Mouse (Mus musculus): Measurements from ENCODE around the gene Per2.

Gene Per2

DNA sequence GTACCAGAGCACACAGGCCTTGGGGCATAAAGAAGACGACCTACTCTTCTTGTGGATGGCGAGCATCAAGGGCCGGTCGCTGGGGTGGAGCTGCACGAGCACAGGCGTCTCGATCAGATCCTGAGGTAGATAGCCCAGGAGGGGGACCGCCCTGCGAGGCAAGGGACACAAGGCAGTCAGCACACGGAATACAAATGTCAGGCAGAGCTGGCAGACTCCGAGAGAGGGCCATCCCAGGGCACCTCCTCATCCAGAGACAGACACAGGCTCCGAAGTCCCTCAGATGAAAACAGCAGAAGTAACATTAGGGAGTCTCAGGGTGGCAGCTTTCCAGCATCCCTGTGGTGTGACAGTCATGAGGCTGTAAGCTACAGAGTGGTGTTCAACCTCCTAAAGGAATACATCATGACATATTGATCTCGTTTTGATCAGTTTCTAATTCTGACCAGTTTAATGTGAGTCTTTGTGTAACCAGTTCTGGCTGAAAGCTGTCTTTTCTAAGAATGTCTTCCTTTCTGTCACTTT is 23.5 kb downstream of the Per2 start:
- DNase-seq (ENCODE audit: low spot score in 2 of 2) = no peak

- no peak for DNase-seq (ENCODE audit: low spot score in 2 of 2)
Measured at GRCm38 (mm10) chr1:91434905-91435304, 24.2 kb downstream of the Per2 start.

DNA sequence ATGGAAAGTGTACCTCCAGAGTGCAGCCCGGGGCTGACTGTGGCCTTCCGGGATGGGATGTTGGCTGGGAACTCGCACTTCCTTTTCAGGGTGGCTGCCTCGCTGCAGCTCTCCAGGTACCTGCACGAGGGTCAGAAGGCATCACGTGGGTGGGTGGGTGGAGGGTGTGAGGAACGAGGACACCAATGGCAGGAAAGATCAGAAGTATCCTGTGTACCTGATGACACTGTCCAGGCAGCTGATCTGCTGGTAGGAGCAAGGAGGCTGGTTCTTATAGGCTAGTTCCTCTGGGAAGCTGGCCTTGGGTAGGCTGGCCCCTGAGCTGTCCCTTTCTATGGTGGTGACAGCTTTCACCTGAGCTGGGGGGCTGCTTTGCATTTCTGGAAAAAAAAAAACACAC is 28.4 kb downstream of the Per2 start:
- DNase-seq (ENCODE audit: low spot score in 2 of 2) = no peak

GRCm38 (mm10) chr1:91429212-91429611 is 29.9 kb downstream of the Per2 start:
- no peak for DNase-seq (ENCODE audit: low spot score in 2 of 2)

- DNase-seq (ENCODE audit: low spot score in 2 of 2) = peak; percentile 58 to 84
Measured at GRCm38 (mm10) chr1:91428614-91429013, 30.5 kb downstream of the Per2 start.

DNA sequence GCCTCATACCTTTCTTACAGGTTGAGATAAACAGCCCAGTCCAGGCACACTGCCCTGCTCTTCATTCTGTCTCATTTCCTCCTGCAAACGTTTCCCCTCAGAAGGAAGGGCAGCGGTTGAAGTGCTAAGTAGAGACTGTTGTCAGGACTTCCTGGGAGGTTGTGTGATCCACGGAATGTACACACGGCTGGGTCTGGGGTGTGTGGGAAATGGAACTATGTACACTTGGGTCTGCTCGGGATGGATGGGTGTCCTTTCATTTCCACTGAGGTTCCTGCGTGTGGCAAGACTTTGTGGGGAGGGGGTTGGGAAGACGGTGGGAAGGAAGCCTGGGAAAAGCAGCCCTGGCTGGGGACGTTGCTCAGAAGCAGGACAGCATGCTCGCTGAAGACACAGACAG is 32.7 kb downstream of the Per2 start:
- no peak for DNase-seq (ENCODE audit: low spot score in 2 of 2)

DNA sequence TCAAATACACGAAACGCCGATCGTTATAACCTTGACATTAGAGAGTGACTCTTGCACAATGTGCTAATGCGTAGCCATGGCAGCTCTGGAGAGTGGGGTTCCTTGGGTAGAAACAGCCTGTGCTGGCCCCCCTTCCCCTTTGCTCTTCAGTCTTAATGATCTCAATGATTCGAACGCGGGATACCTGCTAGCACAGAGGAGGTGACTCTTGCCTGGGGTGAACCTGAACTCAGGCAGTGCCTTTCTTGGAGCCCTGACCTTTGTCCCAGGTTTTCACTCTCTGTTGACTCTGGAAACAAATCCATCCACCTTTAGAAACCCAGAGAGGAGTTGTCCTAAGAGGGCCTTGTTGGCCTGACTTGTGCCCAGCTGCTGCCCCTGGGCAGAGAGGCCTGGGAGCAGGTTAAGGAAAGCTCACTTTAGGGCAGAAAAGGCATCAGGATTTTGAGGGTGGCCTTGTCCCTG is 38.5 kb downstream of the Per2 start:
- DNase-seq (ENCODE audit: low spot score in 2 of 2) = no peak

DNA sequence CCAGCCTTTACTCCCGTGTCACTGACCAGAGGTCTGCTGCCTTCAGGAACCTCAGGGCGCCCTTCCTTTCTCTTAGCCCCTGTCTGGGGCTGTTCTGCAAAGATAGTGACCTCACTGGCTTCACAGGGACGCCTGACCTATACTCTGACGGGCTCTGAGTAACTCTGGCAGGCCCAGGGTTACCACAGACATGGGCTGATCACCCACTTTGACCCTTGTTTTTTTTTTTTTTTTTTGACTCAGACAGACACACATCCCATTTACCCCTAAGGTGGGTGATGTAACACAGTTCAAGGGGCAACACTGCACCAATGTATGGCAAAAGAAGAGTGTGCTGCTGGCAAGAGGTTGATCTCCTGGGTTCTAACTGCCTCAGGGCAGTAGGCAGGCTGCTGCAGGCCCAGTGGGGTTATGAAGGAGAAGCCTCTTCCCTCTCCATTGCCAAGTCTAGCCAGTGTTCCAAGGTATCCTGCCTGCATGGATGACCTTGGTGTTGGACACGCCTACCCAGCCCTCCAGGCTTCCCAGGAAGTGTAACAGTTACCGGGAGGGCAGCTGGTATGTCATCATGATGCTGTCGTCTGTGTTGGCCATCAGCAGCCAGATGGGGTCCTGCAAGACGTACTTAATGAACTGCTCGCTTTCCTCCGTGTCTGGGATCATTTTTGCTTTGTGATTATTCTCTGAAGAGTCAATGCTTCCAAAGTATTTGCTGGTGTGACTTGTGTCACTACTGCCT is 39.1 kb downstream of the Per2 start:
- DNase-seq (ENCODE audit: low spot score in 2 of 2) = no peak

- no peak for DNase-seq (ENCODE audit: low spot score in 2 of 2)
Measured at GRCm38 (mm10) chr1:91417991-91418390, 41.1 kb downstream of the Per2 start.

GRCm38 (mm10) chr1:91415311-91415710 is 43.8 kb downstream of the Per2 start:
- DNase-seq (ENCODE audit: low spot score in 2 of 2) = no peak

GRCm38 (mm10) chr1:91414903-91415302 is 44.2 kb downstream of the Per2 start:
- DNase-seq (ENCODE audit: low spot score in 2 of 2) = no peak

GRCm38 (mm10) chr1:91413898-91414594 is 45.1 kb downstream of the Per2 start, which contains the start of gene Hes6:
Gene Hes6, minus strand, starts transcription at chr1:91414038.
- peak; percentile 40 to 49 for DNase-seq (ENCODE audit: low spot score in 2 of 2)

GRCm38 (mm10) chr1:91413536-91413897 is 45.6 kb downstream of the Per2 start:
- DNase-seq (ENCODE audit: low spot score in 2 of 2) = no peak

DNA sequence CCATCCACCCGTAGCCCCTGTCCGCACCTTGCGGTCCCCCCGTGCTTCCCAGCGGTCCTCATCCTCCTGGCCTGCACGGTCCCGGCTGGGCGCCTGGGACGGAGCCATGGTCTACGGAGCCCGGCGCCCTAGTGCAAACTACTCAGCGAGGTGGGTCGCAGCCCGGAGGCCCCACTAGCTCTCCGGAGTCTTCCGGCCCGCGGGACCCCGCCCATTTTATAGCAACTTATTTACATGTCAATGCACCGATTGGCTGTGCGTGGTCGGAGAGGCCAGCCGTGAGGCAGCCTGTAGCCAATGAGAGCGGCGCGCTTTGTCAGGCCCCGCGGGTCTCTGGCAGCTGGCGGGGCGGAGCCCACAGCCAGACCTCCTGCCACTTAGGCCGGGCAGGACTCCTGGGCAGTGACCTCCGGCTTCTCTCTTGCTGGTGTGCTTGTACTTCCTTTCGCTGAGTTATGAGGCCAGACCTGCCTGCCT is 46.1 kb downstream of the Per2 start:
- DNase-seq (ENCODE audit: low spot score in 2 of 2) = peak; percentile 95 to 96

- peak; percentile 20 to 48 for DNase-seq (ENCODE audit: low spot score in 2 of 2)
Measured at GRCm38 (mm10) chr1:91412286-91413029, 46.7 kb downstream of the Per2 start.

- DNase-seq (ENCODE audit: low spot score in 2 of 2) = peak in 1 of 2 experiments; percentile 9
Measured at GRCm38 (mm10) chr1:91411631-91412285, 47.4 kb downstream of the Per2 start.

DNA sequence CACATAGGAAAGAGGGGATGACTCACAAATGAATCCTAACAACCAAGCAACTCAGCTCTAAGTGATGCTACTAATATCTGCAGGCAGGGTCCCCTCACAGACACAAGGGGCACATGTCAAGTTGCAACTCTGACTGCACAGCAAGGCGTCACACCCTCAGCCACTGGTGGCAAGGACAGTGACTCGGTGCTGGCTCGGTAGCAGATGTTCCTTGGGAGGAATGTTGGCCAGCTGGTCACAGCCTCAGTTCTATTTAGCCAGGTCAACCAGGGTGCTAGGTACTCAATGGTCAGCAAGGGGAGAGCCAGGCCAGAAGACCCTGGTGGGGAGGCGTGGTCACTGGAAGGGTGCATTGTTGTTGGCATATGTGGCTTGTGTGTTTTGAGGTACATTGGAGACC is 51.3 kb downstream of the Per2 start:
- DNase-seq (ENCODE audit: low spot score in 2 of 2) = no peak

GRCm38 (mm10) chr1:91405406-91406169 is 53.5 kb downstream of the Per2 start:
- no peak for DNase-seq (ENCODE audit: low spot score in 2 of 2)

DNA sequence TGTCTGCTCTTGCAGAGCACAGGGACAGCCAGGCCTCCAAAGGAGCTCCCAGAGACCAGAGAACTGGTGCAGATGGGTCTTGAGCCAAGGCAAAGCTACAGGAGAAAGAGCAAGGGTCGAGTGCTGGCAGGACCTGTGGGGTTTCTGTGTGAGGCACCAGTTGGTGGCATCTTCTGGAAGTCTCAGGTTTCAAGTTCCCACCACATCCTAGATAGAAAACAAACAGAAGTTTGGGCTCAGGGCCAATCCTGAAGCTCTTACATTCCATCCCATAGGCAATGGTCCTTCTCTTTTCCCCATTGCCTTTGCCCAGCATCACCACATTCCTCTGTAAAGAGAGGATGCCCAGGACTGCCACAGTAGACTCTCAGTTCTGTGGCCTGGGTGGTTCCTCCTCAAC is 54.1 kb downstream of the Per2 start:
- DNase-seq (ENCODE audit: low spot score in 2 of 2) = no peak

DNA sequence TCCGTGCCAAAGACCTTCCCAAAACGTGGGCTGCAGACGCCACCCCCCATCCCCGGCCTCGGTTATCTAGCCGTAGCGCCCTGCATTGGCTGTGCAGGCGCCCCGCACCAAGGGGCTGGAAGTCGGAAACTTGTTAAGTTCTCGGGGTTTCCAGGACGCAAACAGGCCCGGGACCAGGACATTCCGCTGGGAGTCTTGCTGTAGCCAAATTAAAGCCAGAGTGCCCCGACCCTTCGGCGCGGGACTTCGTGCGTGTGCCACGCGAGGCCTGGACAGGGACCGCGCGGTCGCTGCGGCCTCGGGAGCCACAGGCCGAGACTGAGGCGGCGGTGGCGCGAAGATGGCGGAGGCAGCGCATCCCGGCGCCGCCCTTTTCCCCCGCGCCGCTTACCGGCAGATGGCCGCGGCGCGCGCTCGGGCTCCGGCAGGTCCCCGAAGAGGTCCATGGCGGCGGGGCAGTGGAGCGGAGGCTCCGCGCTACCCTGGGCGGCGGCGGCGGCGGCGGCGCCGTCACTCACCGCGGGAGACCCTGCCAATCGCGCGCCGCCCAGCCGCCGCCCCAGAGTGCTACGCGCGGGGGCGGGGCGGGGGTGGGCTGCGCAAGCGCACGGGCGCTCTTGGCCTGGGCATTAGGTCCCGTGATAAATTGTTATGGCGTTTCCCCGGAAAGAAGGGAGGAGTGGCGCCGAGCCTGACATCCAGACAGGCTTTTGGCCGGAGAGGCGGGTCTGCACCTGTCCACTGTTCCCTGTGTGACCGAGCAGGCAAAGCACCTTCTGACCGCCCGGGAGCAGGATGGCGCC is 60.7 kb downstream of the Per2 start, which contains the start of gene Ilkap:
Ilkap (minus strand) TSS at position 556 of the 803 bp plus-strand sequence.
- DNase-seq (ENCODE audit: low spot score in 2 of 2) = peak; percentile 54 to 76

Measured in thymus, postnatal 10 days (tissue).